Mouse (Mus musculus) stomach, embryonic 14.5 days (tissue): Measurements from ENCODE around the gene Olfr52. TPM values are rescaled to one million over a fixed set of nuclear protein-coding genes. Genes with fewer than 3 reads are reported as not detected.

Experiments used
- ATAC-seq: fragments of 200-750 bp; cut with Nextera tagmentation; 2 replicates; pipeline ENCODE4 v1.8.0; 2017; ENCODE audit warnings: low read depth, moderate TSS enrichment; ENCODE audit not compliant: insufficient number of reproducible peaks, insufficient read depth, low FRiP score
- H3K27ac ChIP-seq: fragments of 300-500 bp; sonication (generic); 2 replicates; pipeline ENCODE4 v1.5.1; 2014; ENCODE audit warnings: mild to moderate bottlenecking, low read length, moderate library complexity, mixed read lengths
- H3K27me3 ChIP-seq: fragments of 300-500 bp; sonication (generic); 2 replicates; pipeline ENCODE4 v1.6.1; 2014; ENCODE audit warnings: low read length, control low read depth, mixed read lengths; ENCODE audit not compliant: control insufficient read depth, insufficient read depth
- H3K36me3 ChIP-seq: fragments of 300-500 bp; sonication (generic); 2 replicates; pipeline ENCODE4 v1.6.1; 2014; ENCODE audit warnings: mild to moderate bottlenecking, control low read depth, low read length, moderate library complexity, mixed read lengths; ENCODE audit not compliant: control insufficient read depth, insufficient read depth
- H3K4me1 ChIP-seq: fragments of 300-500 bp; sonication (generic); 2 replicates; pipeline ENCODE4 v1.6.1; 2014; ENCODE audit warnings: low read length, control low read depth, mixed read lengths; ENCODE audit not compliant: control insufficient read depth, insufficient read depth
- H3K4me2 ChIP-seq: fragments of 300-500 bp; sonication (generic); replicated peaks from 2 replicates; pipeline ENCODE4 v1.6.1; 2014; ENCODE audit warnings: low read depth, low read length, control low read depth
- H3K4me3 ChIP-seq: fragments of 300-500 bp; sonication (generic); 2 replicates; pipeline ENCODE4 v1.5.1; 2014; ENCODE audit warnings: low read depth, low read length, control low read depth
- H3K9ac ChIP-seq: fragments of 300-500 bp; sonication (generic); replicated peaks from 2 replicates; pipeline ENCODE4 v1.6.1; 2014; ENCODE audit warnings: low read depth, mild to moderate bottlenecking, control low read depth, low read length, moderate library complexity, mixed read lengths
- H3K9me3 ChIP-seq: fragments of 300-500 bp; sonication (generic); 2 replicates; pipeline ENCODE4 v1.6.1; 2016; ENCODE audit warnings: low read depth, low read length, control low read depth; ENCODE audit not compliant: control insufficient read depth
- WGBS: fragments of 180-500 bp; shearing (Covaris S2); extraction: QIAGEN DNeasy Blood & Tissue Kit; methylation state at CpG from one replicate; pipeline ENCODE4 v1.1.7; 2014; 5-methylcytosine and 5-hydroxymethylcytosine counted together
- polyA plus RNA-seq: library from polyadenylated mRNA; unstranded; fragments of >200 nt; fragmentation: Nextera tagmentation; extraction: Ambion mirVana; gene quantifications from 2 replicates; pipeline ENCODE4 v1.2.1, GENCODE M21; 2014

Olfr52 gene
- polyA plus RNA-seq, 1 experiment from 2014 or later: not detected

GRCm38 (mm10) chr2:86161738-86162137 lies 23.7 kb downstream of the Olfr52 start, which contains the start of gene Olfr1042:
Gene Olfr1042 (minus strand): TSS chr2:86161838.
- H3K4me2 ChIP-seq: no peak within 1 kb of the TSS
- no peaks in the 10 kb centered on the region for H3K36me3 ChIP-seq
- ATAC-seq: no peak
- no peaks in the 10 kb centered on the region for H3K4me1 ChIP-seq
- no peak within 1 kb of the TSS for H3K9ac ChIP-seq
- no peaks in the 10 kb centered on the region for H3K9me3 ChIP-seq
- H3K4me3 ChIP-seq: no peak within 1 kb of the TSS
- 85% methylated on average over 2 of the region's 2 CpGs for WGBS
- H3K27ac ChIP-seq: no peak within 1 kb of the TSS
- H3K27me3 ChIP-seq: no peaks in the 10 kb centered on the region

- Histone ChIP-seq H3K9me3 (no peaks in the 10 kb centered on the region), H3K27ac (no peak within 1 kb of the TSS), H3K9ac (no peak within 1 kb of the TSS), H3K4me2 (no peak within 1 kb of the TSS), H3K36me3 (no peaks in the 10 kb centered on the region), H3K27me3 (no peaks in the 10 kb centered on the region), H3K4me3 (no peak within 1 kb of the TSS), H3K4me1 (no peaks in the 10 kb centered on the region)
- WGBS: 76% methylated on average over 1 of the region's 1 CpGs
- ATAC-seq: no peak
These were observed 38.9 kb downstream of the Olfr52 start, which contains the start of gene Olfr1040 for GRCm38 (mm10) chr2:86146632-86147031. Gene Olfr1040 (minus strand): TSS chr2:86146732.

GRCm38 (mm10) chr2:86135828-86136227 lies 49.7 kb downstream of the Olfr52 start, which contains the start of gene Olfr1039:
Gene Olfr1039 (minus strand): TSS chr2:86135928.
- Histone ChIP-seq H3K4me3 (no peak within 1 kb of the TSS), H3K4me2 (no peak within 1 kb of the TSS), H3K27me3 (no peaks in the 10 kb centered on the region), H3K36me3 (no peaks in the 10 kb centered on the region), H3K9me3 (no peaks in the 10 kb centered on the region), H3K27ac (no peak within 1 kb of the TSS), H3K9ac (no peak within 1 kb of the TSS), H3K4me1 (no peaks in the 10 kb centered on the region)
- no peak for ATAC-seq
- 88% methylated on average over 1 of the region's 1 CpGs for WGBS

Other genes starting within 250 kb of the Olfr52 start
- gene Olfr1028, start 235.2 kb downstream of the Olfr52 start, polyA plus RNA-seq: not detected in 2 replicates
- gene Olfr1029, start 211.8 kb downstream of the Olfr52 start, polyA plus RNA-seq: not detected in 2 replicates
- not detected in 2 replicates for gene Olfr1030, start 206.4 kb downstream of the Olfr52 start, polyA plus RNA-seq
- gene Olfr1031, start 195.4 kb downstream of the Olfr52 start, polyA plus RNA-seq: not detected in 2 replicates
- gene Olfr1032, start 180.1 kb downstream of the Olfr52 start, polyA plus RNA-seq: not detected in 2 replicates
- gene Olfr1033, start 165.1 kb downstream of the Olfr52 start, polyA plus RNA-seq: 2.6 and 5.0 TPM in 2 replicates
- 0.07 TPM in 2 replicates for gene Olfr1034, start 139.8 kb downstream of the Olfr52 start, polyA plus RNA-seq
- not detected in 2 replicates for gene Olfr1036, start 111.7 kb downstream of the Olfr52 start, polyA plus RNA-seq
- not detected in 2 replicates for gene Olfr1037, start 98.3 kb downstream of the Olfr52 start, polyA plus RNA-seq
- gene Olfr1039, start 49.8 kb downstream of the Olfr52 start, polyA plus RNA-seq: not detected in 2 replicates
- gene Olfr1040, start 39.0 kb downstream of the Olfr52 start, polyA plus RNA-seq: not detected in 2 replicates
- gene Olfr1042, start 23.8 kb downstream of the Olfr52 start, polyA plus RNA-seq: not detected in 2 replicates
- gene Olfr1043, start 18.2 kb downstream of the Olfr52 start, polyA plus RNA-seq: not detected in 2 replicates
- not detected in 2 replicates for gene Olfr1044, start 7.9 kb downstream of the Olfr52 start, polyA plus RNA-seq
- gene Olfr1045, start 17.3 kb upstream of the Olfr52 start, polyA plus RNA-seq: not detected in 2 replicates
- gene Olfr1046, start 33.6 kb upstream of the Olfr52 start, polyA plus RNA-seq: not detected in 2 replicates
- not detected in 2 replicates for gene Olfr1047, start 45.7 kb upstream of the Olfr52 start, polyA plus RNA-seq
- gene Olfr1048, start 54.6 kb upstream of the Olfr52 start, polyA plus RNA-seq: not detected in 2 replicates
- not detected in 2 replicates for gene Olfr1049, start 72.6 kb upstream of the Olfr52 start, polyA plus RNA-seq
- not detected in 2 replicates for gene Olfr1051, start 93.4 kb upstream of the Olfr52 start, polyA plus RNA-seq
- gene Olfr1052, start 106.8 kb upstream of the Olfr52 start, polyA plus RNA-seq: not detected in 2 replicates
- not detected in 2 replicates for gene Olfr1053, start 129.6 kb upstream of the Olfr52 start, polyA plus RNA-seq
- not detected in 2 replicates for gene Olfr1054, start 149.8 kb upstream of the Olfr52 start, polyA plus RNA-seq
- not detected in 2 replicates for gene Olfr1055, start 164.6 kb upstream of the Olfr52 start, polyA plus RNA-seq
- not detected in 2 replicates for gene Olfr1056, start 176.8 kb upstream of the Olfr52 start, polyA plus RNA-seq
- not detected in 2 replicates for gene Olfr1057, start 192.7 kb upstream of the Olfr52 start, polyA plus RNA-seq
- gene Olfr1058, start 202.9 kb upstream of the Olfr52 start, polyA plus RNA-seq: not detected in 2 replicates
- not detected in 2 replicates for gene Olfr1061, start 228.4 kb upstream of the Olfr52 start, polyA plus RNA-seq
- not detected in 2 replicates for gene Olfr1062, start 241.1 kb upstream of the Olfr52 start, polyA plus RNA-seq